Mouse (Mus musculus) urinary bladder, postnatal 4 days (tissue): ENCODE results near the gene Lrrc31.

ENCODE experiments used
- DNase-seq, 2 experiments: peaks; one replicate each; pipeline ENCODE4 v3.0.0; 2021 to 2022; ENCODE audit warnings: low spot score in 2 of 2

The Lrrc31 gene

GRCm38 (mm10) chr3:30699711-30700505 is at the start of gene Lrrc31:
Gene Lrrc31 (minus strand): TSS chr3:30699843.
- DNase-seq: peak in 1 of 2 experiments; percentile 57

GRCm38 (mm10) chr3:30748316-30748715 is 48.7 kb upstream of the Lrrc31 start:
- DNase-seq: no peak

- DNase-seq: no peak
Observed at GRCm38 (mm10) chr3:30746006-30746405, 46.4 kb upstream of the Lrrc31 start, which contains the start of gene Samd7. Gene Samd7 (plus strand): TSS chr3:30746293.

GRCm38 (mm10) chr3:30742891-30743290 is 43.2 kb upstream of the Lrrc31 start:
- DNase-seq: no peak

GRCm38 (mm10) chr3:30741306-30741705 is 41.7 kb upstream of the Lrrc31 start:
- peak in 1 of 2 experiments; percentile 22 for DNase-seq

- DNase-seq: no peak
Observed at GRCm38 (mm10) chr3:30736809-30737208, 37.2 kb upstream of the Lrrc31 start.

- DNase-seq: no peak
Observed at GRCm38 (mm10) chr3:30729046-30729445, 29.4 kb upstream of the Lrrc31 start.

GRCm38 (mm10) chr3:30727209-30727608 is 27.6 kb upstream of the Lrrc31 start:
- no peak for DNase-seq

GRCm38 (mm10) chr3:30725514-30725913 is 25.9 kb upstream of the Lrrc31 start:
- no peak for DNase-seq

- no peak for DNase-seq
Observed at GRCm38 (mm10) chr3:30724848-30725465, 25.3 kb upstream of the Lrrc31 start.

- no peak for DNase-seq
Observed at GRCm38 (mm10) chr3:30724105-30724824, 24.6 kb upstream of the Lrrc31 start.

- no peak for DNase-seq
Observed at GRCm38 (mm10) chr3:30723179-30723578, 23.5 kb upstream of the Lrrc31 start.

- DNase-seq: peak in 1 of 2 experiments; percentile 12
Observed at GRCm38 (mm10) chr3:30722461-30722860, 22.8 kb upstream of the Lrrc31 start.

GRCm38 (mm10) chr3:30722036-30722435 is 22.4 kb upstream of the Lrrc31 start:
- peak in 1 of 2 experiments; percentile 28 for DNase-seq

GRCm38 (mm10) chr3:30718649-30719048 is 19.0 kb upstream of the Lrrc31 start:
- no peak for DNase-seq

GRCm38 (mm10) chr3:30713334-30713733 is 13.7 kb upstream of the Lrrc31 start:
- no peak for DNase-seq

GRCm38 (mm10) chr3:30710191-30710590 is 10.5 kb upstream of the Lrrc31 start:
- no peak for DNase-seq

- DNase-seq: no peak
Observed at GRCm38 (mm10) chr3:30706614-30707276, 7.1 kb upstream of the Lrrc31 start.

GRCm38 (mm10) chr3:30705977-30706376 is 6.3 kb upstream of the Lrrc31 start:
- no peak for DNase-seq

- no peak for DNase-seq
Observed at GRCm38 (mm10) chr3:30697891-30698290, 1.8 kb downstream of the Lrrc31 start.

- DNase-seq: peak; percentile 24 to 65
Observed at GRCm38 (mm10) chr3:30696346-30696745, 3.3 kb downstream of the Lrrc31 start.

GRCm38 (mm10) chr3:30695661-30696060 is 4.0 kb downstream of the Lrrc31 start:
- DNase-seq: peak in 1 of 2 experiments; percentile 14
